Mouse (Mus musculus): Measurements from ENCODE around the gene Elp6.

DNA sequence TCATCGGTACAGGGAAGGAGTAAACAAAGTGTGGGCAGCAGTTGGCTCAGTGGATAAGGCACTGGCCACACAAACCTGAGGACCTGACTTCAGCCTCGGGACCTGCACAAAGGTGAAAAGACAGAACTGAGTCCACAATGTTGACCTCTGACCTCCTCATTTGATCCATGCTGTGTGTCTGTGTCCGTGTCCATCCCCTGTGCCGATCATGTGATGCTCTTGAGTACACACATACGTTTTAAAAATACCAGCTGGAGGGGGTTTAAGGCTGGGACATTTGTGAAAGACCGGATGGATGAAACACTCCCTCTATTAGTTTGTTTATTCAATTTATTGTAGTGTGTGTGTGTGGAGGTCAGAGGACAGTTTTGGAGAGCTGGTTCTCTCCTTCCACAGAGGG lies 38.8 kb downstream of the Elp6 start:
- no peak for TF ChIP-seq POLR2A (IDR thresholded peaks at IDR 0.05; ENCODE audit: borderline replicate concordance, control insufficient read depth, low read depth, low read length)
- TF ChIP-seq CTCF (IDR thresholded peaks at IDR 0.05; ENCODE audit: control insufficient read depth, insufficient read depth, low read length) = no peak

All from bone marrow, adult 2 months (tissue).